Mouse (Mus musculus) megakaryocyte-erythroid progenitor cell, adult 5-6 weeks (primary cell): ENCODE measurements around the gene Ypel1. TPM values are rescaled to one million over a fixed set of nuclear protein-coding genes. Genes with fewer than 3 reads are reported as not detected.

Source experiments
- ATAC-seq: replicated peaks from 2 replicates; pipeline ENCODE4 v1.8.0; 2016; ENCODE audit warnings: mild to moderate bottlenecking, inconsistent platforms; ENCODE audit not compliant: severe bottlenecking, poor library complexity, low FRiP score, low TSS enrichment
- total RNA-seq, 2 experiments: library from RNA; stranded (forward) in 1 of 2; stranded (reverse) in 1 of 2; fragments of 200-1000, 215-1000 nt in 1 of 2; fragments of >200 nt in 1 of 2; fragmentation: Nextera tagmentation in 1 of 2; gene quantifications; 2 replicates each; pipeline ENCODE4 v1.2.3; 2014 to 2017

The Ypel1 gene
- total RNA-seq, 2 experiments from 2014 or later = 2.3 TPM; not detected in 1

DNA sequence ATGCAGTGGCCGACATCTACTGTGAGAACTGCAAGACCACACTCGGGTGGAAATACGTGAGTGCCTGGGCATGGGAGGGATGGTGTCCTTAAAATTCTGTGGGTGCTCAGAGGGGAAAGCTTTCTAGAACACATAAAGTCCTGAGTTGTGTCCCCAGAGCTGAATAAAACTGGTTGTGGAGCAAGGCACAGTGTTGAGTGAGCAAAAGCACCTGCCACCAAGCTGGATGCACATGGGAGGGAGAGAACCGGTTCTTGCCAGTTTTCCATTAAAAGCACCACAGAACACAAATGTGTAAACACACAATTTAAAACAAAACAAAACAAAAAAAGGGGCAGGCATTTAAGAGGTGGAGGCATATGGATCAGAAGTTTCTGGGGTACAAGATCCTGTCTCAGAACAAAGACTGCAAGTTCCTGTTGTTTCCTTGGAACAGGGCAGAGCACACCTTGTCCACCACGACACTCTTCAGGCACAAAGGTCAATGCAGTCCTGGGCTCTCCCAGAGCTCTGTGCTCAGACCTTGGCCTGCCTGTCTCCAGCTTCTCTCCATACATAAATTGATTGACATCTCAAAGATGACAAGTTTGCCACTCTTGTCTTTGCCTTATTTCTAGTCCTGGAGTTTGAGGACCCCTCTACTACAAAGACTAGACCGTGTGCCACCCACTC, 12.8 kb downstream of the Ypel1 start:
- no peak for ATAC-seq

DNA sequence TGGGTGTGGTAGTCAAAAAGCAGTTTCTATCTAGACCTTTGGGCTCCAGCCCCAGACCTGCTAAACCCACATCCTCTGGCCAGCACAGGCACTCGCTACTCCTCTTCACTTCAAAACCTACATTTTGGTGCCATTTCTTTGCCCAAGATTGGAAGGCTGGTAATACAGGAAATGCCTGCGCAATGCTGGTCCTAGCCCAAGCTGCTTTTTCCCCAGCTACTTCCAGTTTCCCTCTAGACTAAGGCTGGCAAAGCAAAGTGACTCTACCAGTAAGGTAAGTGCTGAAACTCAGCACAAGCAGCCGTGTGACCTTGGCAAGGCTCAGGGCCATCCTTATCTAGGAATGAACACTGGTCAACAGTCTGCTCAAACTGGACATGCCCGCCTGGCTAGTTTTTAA, 16.1 kb downstream of the Ypel1 start:
- ATAC-seq = no peak

DNA sequence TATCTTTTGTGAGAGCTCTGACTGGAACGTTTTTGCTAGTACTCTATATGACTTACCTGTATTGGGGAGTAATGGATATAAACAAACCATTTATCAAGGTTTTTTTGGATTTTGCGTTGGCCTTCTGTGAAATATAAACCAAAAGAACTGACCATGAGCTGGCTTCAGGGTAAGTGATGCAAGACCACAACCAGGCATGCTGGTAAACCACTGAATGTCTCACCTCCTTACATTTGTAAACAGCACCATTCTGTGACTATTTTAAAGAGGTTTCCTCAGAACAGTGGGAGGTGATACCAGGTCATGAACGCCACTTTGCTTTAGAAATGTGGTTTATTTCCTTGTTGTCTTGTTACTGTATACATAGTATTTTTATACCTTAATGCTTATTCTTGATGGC, 16.7 kb downstream of the Ypel1 start:
- no peak for ATAC-seq

DNA sequence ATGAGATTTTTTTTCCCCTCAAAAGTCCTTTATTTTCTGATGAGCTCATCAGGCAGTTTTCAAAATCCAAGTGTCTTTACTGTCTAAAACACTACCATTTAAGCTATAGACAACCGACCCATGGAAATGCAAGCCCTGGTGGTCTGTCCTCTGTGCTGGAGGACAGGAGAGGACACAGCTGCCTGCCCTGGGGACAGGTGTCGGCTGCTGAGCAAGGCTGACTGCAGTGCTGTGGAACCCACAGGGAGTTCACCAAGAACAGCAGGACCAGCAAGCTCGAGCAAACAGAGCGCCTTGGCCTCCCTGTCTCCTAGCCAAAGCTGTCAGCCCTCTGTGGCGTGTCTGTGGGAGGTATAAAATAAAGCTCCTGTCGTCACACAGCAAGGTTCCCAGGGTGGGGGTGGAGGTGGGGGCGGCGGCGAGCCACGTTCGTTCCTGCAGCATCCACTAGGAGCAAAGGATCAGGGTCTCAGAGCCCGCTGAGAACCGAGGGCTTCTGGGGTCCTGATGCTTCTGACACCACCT, 17.2 kb downstream of the Ypel1 start:
- no peak for ATAC-seq

DNA sequence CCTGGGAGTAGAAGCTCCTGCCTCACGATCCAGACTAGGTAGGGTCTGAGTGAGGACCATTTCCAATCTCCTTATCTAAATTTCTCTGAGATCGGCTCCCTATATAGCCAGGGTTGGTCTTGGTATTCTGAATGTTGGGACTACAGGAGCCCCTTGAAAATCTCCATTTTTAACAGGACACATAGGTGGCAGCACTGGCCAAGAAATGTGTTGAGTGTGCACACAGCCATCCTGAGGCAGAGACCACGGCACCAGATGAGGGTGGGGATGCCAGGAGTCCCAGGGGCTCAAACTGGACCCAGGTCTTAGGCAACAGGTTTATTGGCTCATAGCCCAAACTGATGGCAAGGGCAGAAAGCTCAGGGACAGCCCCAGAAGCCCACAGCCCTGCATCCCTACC, 18.9 kb downstream of the Ypel1 start:
- ATAC-seq = no peak

DNA sequence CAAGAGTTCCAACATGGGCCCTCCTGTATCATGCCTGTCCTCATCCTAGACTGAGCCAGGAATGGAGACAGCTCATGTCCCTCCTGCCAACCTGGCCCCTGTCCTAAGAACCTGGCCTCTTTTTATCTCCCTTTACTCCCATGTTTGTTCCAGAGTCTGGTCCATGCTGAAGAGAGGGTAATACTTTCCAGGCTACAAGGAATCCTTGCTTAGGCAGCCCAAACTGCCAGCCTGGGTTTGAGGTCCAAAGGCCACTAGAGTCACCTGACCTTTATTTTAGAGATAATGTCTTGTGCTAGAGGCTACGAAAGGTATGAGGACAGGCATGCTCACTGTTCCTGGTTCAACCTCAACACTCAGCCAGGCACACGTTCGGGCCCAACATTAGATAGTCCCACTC, 27.4 kb downstream of the Ypel1 start:
- no peak for ATAC-seq

DNA sequence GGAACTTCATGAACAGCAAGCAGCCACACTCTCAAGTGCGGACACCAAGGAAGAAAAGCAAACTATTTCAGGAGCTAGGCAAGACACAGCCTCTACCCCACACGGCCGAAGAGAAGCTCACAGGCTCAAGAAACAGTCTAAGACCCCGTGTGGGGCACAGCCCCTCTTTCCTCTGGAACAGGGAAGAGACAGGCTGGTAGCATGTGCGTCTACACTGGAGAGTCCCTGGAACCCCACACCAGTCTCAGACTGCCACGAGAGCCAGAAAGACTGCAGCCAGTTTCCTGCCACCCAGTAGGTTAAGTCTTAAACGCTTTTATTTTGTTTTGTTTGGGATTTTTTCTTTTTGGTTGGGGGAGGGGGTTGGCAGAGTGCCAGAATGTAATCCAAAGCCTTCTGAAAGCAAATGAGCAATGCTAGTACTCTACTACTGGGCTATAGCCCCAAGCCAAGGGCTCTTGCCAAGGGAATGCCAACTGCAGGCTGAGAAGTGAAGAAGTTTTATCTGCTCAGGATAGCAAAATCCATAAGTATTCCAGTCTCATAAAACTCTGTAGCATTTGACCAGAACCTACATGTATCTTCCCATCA, 33.2 kb downstream of the Ypel1 start:
- ATAC-seq = no peak

DNA sequence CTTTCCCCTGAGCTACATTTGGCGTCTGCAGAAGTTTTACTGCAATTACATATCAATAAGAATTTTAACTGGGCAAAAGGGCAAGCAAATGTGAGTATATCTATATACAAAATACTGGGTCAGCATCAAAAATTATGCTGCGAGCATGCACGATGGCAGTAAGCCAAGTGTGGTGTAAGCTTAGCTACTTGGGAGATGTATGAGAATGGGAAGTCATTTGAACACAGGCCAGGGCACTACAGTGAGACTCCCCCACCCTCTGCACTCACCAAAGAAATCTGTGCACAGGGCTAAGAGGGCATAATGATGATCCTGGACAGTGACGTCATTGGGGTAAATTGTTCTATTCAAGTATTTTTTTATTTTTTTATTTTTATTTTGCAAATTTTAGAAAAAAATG, 35.1 kb downstream of the Ypel1 start:
- ATAC-seq = no peak

DNA sequence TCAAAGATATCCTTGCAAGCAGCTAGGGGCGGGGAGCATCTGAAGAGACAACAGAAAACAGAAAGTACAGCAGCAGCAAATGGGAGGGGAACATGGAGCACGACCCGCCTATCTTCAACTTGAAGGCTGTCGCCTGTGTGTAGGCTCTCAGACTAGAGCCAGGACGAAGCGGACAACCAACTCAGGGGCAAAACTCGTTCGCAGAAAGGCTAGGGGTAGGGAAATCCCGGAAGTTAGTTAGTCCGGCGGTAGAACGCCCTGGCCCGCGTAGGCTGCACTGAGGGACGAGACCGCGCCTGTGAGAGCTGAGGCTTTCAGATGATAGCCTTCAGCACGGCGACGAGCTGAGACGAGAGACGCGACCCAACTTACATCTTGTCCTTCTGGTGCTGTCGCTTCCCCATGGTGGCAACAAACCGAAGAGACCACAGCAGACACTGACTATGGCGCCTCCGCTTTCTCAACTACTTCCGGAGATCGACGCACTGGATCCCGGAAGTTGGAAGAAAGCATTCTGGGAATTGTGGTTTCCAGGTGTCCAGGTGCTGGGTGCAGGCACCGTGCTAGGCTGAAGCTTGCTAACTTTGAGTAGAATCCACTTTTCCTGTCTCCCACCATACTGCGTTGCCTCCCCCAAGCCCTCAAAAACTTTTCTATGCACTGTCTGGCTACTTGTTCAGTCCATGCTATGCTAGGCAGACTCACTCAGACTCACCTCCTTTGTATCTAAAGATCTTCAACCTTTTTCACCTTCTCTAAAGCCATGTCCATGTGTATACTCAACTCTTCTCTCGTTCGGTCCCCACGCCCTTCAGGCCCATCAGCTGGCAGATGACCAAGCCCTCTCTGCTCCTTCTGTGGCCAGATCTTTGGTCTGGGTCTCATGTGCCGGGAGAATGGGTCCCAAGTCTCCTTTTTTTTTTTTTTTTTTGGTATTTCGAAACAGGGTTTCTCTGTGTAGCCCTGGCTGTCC, 41.6 kb downstream of the Ypel1 start, which contains the start of gene Ppil2:
TSS of gene Ppil2 (minus strand) at position 487 of the 973 bp plus-strand sequence.
- ATAC-seq = peak; percentile 91

DNA sequence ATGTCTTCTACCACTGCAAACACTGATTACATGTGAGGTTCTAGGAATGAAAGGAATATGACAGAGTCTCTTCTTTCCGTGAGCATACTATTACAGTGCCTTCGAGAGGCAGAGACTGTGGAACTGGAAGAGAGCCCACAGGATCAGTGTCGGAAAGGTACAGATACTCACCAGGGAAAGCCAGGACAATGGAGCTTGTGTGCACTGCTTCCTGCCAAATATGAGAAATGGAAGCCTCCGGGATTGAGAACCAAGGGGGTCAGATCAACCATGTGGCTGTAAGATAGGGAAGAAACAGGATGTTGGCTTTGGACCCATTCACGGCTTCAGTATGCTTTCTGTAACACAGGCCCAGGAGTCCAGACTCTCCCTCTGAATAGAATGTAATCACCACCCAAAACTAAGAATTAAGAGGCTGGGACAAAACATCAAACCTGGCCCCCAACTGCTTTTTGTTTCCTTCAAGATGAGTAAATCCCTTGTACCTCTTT, 47.9 kb downstream of the Ypel1 start:
- no peak for ATAC-seq

DNA sequence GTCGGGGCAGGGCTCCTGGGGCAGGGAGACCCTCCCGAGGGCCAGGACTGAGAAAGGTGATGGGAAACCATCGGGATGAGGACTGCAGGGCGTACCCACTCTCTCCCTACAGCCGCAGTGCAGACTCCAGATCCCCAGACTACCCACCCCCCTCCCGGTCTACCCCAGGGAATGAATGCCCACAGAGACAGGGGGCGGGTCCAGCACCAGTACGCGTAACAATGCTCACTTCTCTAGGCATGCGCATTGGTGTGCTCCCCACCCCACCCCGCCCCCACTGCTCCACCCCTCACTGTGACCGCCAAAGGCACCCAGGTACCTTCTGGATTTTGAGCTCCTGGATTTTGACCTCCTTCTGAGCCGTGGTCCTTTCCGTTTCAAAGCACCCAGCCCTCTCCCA, 52.1 kb downstream of the Ypel1 start:
- ATAC-seq = no peak

DNA sequence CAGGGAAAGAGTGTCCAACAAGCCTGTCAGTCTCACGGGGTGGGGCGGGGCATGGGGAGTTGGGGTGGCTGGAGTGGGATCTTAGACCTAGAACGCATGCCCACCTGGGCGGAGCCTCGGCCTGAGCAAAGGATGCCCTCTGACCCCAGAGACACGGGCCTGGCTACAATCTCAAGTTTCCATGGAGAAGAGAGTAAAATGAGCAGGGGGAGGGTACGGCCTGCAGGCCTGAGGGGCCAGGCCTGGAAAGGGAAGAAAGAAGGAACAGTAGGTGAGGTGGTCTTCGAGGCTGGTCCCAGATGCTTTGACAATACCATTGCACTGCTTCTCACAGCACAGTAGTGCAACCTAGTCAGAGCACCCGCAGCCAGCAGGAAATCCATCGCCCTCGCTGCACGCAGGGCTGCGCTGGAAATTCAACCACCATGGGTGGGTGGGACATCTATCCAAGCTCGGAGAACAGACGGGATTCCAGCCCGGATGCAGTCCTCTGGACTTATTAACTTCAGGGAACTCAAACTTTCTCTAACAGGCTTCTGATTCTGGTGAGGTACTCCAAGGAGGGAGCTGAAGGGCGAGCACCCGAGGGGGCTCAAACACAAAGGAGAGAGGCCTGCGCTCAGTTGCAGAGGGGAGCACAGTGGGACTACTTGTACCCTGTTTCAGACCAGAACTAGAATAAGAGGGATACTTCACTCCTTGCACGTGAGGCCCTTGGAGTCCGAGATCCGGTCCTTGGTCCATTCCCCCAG, 54.8 kb downstream of the Ypel1 start:
- ATAC-seq = peak; percentile 25; the same call in 1 of the 2 replicates

DNA sequence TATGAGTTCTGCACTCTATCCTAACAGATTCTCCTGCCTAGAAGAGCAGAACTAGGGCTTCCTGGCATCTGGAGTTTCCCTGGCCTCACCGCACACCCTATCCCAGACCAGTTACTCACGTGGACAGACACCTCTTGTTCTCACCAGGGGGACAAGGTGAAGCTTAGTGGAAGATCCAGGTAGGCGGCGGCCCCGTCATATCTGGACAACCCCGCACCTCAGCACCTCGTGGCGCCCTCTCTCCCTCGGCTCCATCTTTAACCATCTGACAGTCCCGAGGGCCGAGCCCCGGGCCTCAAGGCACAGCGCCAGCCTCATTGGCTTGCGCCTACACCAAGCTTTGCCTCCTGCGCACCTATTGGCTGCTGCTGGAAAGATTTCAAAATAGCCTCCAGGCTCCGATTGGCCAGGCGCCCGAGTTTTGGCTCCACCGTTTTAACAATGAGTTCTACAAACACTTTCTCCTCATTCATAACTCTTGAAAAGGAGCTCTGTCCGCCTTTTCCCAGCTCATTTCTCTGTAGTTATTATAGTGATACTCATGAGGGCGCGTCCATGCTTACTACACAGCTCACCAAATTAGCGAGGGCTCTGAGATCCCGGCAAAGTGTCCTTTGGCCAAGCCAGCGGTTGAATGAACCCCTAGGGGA, 55.5 kb downstream of the Ypel1 start, which contains the start of gene 2610318N02Rik:
TSS of gene 2610318N02Rik (minus strand) at position 297 of the 650 bp plus-strand sequence.
- peak; percentile 97 for ATAC-seq

DNA sequence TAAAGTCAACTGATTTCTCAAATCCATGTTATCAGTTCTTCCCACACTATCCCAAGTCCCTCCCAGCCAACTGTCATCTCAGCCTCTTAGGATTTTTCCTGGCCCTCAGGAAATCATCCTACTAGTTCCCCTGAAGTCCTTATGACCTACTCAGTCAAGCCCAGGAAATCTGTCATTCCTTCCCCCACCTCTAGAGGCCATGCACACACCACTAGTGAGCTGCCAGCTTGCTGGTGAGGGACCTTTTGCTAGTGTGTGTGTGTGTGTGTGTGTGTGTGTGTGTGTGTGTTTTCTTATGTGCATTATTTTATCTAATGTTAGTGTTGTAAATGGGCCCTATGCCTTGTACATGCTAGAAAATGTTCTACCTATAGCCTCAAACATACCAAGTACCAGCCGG, 57.8 kb downstream of the Ypel1 start:
- ATAC-seq = 0 out of 2 replicates have a peak, but pooled peaks have one; percentile 28

DNA sequence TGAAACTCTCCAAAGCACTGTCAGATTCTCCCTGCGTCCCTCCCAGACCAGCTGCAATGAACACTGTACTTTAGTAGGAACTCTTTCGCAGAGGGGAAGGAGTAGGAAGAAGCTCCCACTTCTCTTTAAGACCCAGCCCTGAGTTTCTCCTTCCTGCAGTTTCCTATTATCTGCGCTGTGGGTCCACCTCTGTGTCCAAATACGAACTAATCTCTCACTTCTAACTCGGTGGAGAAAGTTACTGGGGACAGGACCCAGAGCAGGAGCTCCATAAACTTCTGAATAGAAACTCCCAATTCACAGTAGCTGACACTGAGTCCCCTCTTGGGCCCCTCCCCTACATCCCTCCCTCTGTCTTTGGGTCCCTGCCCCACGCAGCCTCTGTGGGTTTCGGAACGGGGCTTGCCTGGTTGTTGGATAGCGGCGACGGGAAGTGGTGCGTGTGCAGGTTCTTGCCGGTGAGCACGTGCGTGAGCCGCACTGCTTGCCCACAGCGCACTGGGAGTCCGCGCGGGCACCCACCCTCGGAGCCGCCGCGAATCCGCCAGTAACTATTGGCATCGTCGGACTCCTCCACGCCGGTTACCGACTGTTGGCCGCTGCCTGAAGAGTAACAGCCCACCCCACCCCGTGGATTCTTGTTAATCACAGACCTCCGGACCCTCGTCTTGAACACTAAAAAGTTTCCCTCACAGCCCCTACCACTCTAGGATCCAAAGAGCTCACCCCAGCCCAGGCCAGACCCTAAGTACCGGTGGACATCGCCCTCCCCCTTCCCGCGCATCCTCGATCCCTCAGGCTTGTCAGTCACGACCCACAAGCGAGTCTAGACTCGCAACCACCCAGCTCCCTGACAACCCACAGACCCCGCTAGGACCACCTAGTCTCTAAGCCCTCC, 61.9 kb downstream of the Ypel1 start:
- ATAC-seq = peak; percentile 24

DNA sequence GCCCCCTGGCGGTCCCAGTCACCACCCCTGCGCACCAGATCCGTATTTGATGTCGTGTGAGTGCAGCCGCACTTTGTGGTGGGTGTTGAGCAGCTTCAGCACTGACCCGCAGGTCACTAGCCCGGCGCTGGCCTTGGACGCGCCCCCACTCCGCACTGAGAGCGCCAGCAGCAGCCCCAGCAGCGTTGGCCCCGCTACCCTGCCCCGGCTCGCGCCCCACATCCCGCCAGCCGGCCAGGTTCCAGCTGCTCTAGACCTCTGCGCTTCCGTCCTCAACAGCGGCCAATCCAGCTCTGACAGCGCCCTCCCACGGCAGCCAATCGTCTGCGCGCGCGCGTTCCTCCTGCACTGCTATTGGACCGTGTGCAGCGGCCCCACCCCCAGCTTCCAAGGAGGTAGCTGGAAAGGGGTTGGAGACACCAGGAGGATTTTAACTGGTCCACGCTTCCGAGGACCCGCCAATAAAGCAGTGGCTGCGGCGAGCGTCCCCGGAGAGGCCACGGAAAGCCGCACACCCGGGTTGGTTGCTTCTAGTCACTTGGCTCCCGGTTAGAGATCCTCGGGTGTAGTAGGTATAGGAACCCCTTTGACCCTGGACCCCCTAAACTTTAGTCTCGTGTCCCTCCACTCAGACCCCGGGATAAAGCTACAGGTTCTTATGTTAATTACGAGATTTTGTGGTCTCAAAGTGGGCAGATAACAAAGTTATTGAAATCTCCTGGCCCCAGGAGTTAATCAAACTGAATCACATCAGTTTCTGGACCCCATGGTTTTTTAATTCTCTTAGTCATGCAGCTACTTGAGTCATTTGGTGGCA, 62.8 kb downstream of the Ypel1 start, which contains the start of gene Sdf2l1:
TSS of gene Sdf2l1 (minus strand) at position 295 of the 817 bp plus-strand sequence.
- ATAC-seq = peak; percentile 98

DNA sequence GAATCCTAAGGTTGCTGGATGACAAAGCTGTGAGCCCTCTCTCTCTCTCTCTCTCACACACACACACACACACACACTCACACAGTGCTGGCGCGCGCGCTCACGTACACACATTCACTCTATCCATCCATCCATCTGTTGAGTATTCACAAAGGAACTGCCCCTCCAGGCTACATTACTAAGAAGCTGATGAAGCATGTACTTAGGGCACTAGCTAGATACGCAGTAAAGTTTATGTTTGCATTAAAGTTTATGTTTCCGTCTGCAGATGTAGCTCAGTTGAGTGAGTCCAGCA, 63.4 kb downstream of the Ypel1 start:
- ATAC-seq = no peak
